Mouse (Mus musculus) embryonic stem cell, embryonic (primary cell): ENCODE measurements at regions not wholly inside any gene's neighbourhood (a gene's known extent, or its start where the extent isn't known, plus 50 kb on each side); places are given as distances from the start of the nearest gene placed in this dataset.

Source experiments
- CTCF ChIA-PET, 4 experiments: fragments of 300-600 bp in 2 of 4; fragments of 350-600 bp in 2 of 4; sonication (Branson Sonifier 250); formaldehyde crosslinking; loops; one replicate each; lab custom pipeline; 2022; ENCODE audit warnings: inconsistent platforms in 2 of 4; lab: Charles Lee
- POLR2A ChIA-PET, 4 experiments: fragments of 300-600 bp in 2 of 4; fragments of 350-600 bp in 2 of 4; sonication (Branson Sonifier 250); formaldehyde crosslinking; loops; one replicate each; lab custom pipeline; 2022; ENCODE audit warnings: antibody characterized with exemption in 4 of 4, inconsistent platforms in 1 of 4; lab: Charles Lee

- POLR2A ChIA-PET: no interaction called here
These were observed 105.6 kb upstream of the Npy start for GRCm38 (mm10) chr6:49716945-49717344.

DNA sequence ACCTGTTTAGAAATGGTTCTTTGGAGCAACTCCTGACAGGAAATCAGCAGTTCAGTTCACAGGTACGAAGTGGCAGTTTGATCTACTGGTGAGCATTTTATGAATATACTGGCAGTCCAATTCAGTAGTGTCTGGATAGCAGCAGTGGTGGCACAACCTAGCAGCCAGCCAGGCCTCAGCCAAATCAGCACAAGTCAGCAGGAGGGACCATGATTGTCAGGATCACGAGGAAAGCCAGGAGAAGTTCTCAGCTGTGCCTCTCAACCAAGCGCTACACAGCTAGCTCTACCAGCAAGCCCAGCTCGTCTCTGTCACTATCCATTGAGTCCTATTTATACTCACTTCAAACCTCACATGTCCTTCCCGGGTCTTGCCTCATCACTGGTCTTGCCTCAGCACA is 89.3 kb upstream of the Npy start:
- ChIA-PET POLR2A (no interaction called here), CTCF (interaction anchor here in 1 of 4 experiments (0.6 kb wide), 1 partner anchor 239 kb away, joined by 4 read pairs; no protein-coding TSS in a partner anchor)

More at GRCm38 (mm10) chr6:49716945-49717344, 105.6 kb upstream of the Npy start:
- CTCF ChIA-PET: interaction anchor here in 2 of 4 experiments (0.7 to 0.9 kb wide), 2 partner anchors 308 to 577 kb away, joined by 3 to 9 read pairs; no protein-coding TSS in a partner anchor

DNA sequence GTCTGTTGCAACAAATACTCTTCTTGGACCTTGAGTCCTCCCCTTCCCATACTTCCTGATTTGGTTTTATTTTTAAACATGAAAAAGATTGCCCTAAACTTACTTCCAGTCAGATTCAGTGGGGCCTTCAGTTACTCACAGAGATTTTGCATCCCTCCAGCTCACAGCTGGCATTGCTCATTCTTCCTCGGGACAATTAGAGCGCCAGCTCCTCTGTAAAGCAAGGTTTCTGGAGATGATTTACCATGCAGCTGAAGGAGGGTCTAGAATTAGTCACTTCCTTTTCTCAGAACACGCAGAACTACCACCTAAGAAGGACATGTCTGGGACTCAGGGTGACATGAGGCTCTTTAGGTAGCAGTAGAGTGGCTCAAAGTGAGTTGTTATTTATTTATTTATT is 79.4 kb upstream of the Npy start:
- ChIA-PET POLR2A (no interaction called here), CTCF (interaction anchor here in 1 of 4 experiments (0.7 kb wide), 1 partner anchor 8 kb away, joined by 3 read pairs; no protein-coding TSS in a partner anchor)

DNA sequence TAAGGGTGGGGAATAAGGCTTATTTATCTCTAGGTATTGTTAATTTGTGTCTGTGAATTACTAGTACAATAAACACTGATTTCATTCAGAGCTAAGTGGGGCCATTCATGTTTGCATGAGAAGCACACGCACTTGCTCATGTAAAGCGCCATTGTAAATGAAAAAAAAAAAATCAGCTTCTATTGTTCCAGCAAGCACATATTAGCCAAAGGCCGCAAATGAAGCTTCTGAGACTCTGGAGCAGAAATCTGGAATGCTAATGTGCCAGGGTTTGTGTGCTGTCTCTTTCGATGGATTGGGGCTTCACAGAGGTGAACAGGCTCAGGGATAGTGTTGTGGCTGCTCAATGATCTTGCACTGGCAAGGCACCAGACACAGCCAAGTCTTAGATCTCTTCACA is 77.2 kb upstream of the Npy start:
- ChIA-PET CTCF (interaction anchor here in 1 of 4 experiments (0.6 kb wide), 1 partner anchor 57 kb away, joined by 4 read pairs; no protein-coding TSS in a partner anchor), POLR2A (no interaction called here)

GRCm38 (mm10) chr6:49750544-49750943 is 72.0 kb upstream of the Npy start:
- POLR2A ChIA-PET: no interaction called here

GRCm38 (mm10) chr6:49759614-49760013 is 62.9 kb upstream of the Npy start:
- CTCF ChIA-PET: no interaction called here
- POLR2A ChIA-PET: no interaction called here

More at GRCm38 (mm10) chr6:49750544-49750943, 72.0 kb upstream of the Npy start:
- CTCF ChIA-PET: interaction anchor here in 1 of 4 experiments (0.6 kb wide), 1 partner anchor 356 kb away, joined by 3 read pairs; no protein-coding TSS in a partner anchor

DNA sequence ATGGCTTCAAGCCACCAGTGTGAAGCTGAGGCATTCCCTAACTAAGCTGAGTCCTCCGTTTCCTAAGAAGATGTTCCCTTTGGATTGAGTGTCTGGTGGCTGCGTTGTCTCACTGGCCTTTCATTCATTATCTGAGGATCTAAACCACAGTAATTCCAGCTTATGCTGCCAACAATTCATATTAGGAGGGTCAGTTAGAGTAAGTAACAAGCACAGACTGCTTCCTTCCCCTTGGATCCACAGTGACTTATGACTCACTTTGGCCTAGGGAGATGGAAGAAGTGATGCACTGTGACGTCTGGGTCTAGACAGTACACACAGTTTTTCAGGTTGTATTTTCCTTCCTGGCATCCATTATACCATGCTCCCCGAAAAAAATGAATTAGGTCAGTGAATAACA is 57.8 kb upstream of the Npy start:
- ChIA-PET CTCF (no interaction called here), POLR2A (no interaction called here)

DNA sequence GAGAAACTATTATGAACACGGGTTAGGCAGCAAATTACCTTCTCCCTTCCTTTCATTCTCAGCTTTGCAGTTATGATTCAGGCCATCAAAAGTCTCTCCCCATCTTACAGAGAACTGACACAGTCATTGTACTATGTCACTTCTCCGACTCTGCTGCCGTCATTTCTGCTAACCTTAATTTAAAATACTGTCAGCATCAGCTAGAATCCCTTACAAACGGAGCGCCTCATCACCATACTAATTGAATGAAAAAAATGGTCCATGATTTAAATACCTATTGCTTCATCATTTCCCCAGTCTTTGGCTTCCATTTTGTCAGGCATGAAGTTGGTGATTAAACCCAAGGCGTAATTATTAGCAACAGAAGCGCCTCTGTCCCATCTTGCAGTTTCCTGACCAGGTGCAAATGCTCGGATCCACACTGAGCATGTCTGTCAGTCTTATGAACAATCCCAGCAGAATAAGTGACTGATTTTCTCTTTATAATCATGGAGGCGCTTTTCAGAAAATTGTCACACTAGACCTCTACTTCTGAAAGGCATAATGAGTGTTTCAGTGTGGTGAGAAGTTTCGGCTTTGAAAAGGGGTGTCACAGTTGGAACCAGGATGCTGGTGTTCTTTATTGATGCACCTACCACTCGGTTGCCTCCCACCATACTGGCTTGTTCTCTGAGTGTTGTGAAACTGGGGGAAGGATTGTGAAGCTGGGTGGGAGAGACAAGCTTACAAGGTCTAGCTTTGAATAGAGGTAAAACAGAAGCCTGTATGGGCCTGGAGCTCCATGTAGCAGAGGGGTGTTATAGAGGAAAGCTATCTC is 52.4 kb upstream of the Npy start:
- ChIA-PET CTCF (interaction anchor here in 1 of 4 experiments (0.8 kb wide), 1 partner anchor 767 kb away, joined by 3 read pairs; no protein-coding TSS in a partner anchor), POLR2A (interaction anchor here in 1 of 4 experiments (0.9 kb wide), 1 partner anchor 13 kb away, joined by 3 read pairs; no protein-coding TSS in a partner anchor)
